Mouse (Mus musculus): ENCODE data around the gene Rnf115. TPM values are rescaled to one million over a fixed set of nuclear protein-coding genes. Genes with fewer than 3 reads are reported as not detected.

Gene Rnf115
- total RNA-seq, 2 experiments from 2014 or later = 37.4 to 43.1 TPM

GRCm38 (mm10) chr3:96834587-96835348 lies 107.3 kb downstream of the Rnf115 start:
- DNase-seq = no peak

- DNase-seq = no peak
Observed at GRCm38 (mm10) chr3:96836414-96836813, 109.0 kb downstream of the Rnf115 start.

DNA sequence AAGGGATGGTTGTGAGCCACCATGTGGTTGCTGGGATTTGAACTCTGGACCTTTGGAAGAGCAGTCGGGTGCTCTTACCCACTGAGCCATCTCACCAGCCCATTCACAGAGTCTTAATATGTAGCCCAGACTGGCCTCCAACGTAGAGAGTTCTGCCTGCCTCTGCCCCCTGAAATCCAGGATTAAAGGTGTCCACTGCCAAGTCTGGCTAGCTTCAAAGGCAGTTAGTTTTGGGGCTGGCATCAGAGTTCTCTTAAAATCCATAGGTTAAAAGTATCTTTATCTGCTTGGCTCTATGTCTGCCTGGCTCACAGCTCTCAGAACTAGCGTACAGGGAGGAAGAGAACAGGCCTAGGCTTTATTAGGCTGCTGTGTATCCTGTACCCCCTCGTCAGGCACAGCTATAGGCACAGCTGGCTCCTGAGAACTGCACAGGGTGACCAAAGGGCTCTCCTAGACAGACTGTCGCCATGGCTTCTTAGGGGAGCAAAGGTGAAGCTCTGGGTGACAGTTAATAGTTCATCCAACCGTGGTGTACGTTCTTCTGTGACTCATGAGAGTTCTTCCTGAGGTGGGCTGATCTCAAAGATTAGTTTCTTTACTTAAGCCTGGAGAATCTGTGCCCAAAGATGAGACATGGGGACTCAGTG lies 111.7 kb downstream of the Rnf115 start:
- no peak for DNase-seq

Other genes with a start within 250 kb of the Rnf115 start
- not detected for gene Hfe2, start 202.5 kb upstream of the Rnf115 start, total RNA-seq (2021)
- 100 to 1,000 TPM; 515 to 572 TPM for gene Txnip, start 169.7 kb upstream of the Rnf115 start, total RNA-seq (2021)
- not detected for gene Gm16253, start 150.7 kb upstream of the Rnf115 start, total RNA-seq (2021)
- 10 to 100 TPM; 29.4 to 33.3 TPM for gene Polr3gl, start 133.5 kb upstream of the Rnf115 start, total RNA-seq (2021)
- gene Ankrd34a, start 131.0 kb upstream of the Rnf115 start, total RNA-seq (2021) = 1 to 10 TPM in 1 of 2 experiments, under 1 TPM in 1; 0.95 to 1.0 TPM
- 10 to 100 TPM; 29.3 to 52.1 TPM for gene Lix1l, start 126.5 kb upstream of the Rnf115 start, total RNA-seq (2021)
- gene Rbm8a, start 97.7 kb upstream of the Rnf115 start, total RNA-seq (2021) = 10 to 100 TPM; 68.3 to 73.5 TPM
- 10 to 100 TPM; 40.4 to 58.4 TPM for gene Pex11b, start 92.3 kb upstream of the Rnf115 start, total RNA-seq (2021)
- under 1 TPM; 0.33 to 0.46 TPM for gene Gm42957, start 92.2 kb upstream of the Rnf115 start, total RNA-seq (2021)
- 1 to 10 TPM; 1.3 to 2.3 TPM for gene Itga10, start 82.1 kb upstream of the Rnf115 start, total RNA-seq (2021)
- 1 to 10 TPM; 1.3 to 3.9 TPM for gene Ankrd35, start 57.5 kb upstream of the Rnf115 start, total RNA-seq (2021)
- 10 to 100 TPM; 24.2 to 24.4 TPM for gene Pias3, start 31.3 kb upstream of the Rnf115 start, total RNA-seq (2021)
- gene Nudt17, start 19.1 kb upstream of the Rnf115 start, total RNA-seq (2021) = under 1 TPM; 0.49 to 0.66 TPM
- gene Polr3c, start within 50 bp of the Rnf115 start, total RNA-seq (2021) = 10 to 100 TPM; 24.4 to 32.0 TPM
- gene Pdzk1, start 101.6 kb downstream of the Rnf115 start, total RNA-seq (2021) = not detected
- under 1 TPM in 1 of 2 experiments, not detected in 1; 0.16 TPM for gene Cd160, start 101.7 kb downstream of the Rnf115 start, total RNA-seq (2021)
- gene Gja5, start 177.0 kb downstream of the Rnf115 start, total RNA-seq (2021) = 1 to 10 TPM in 1 of 2 experiments, under 1 TPM in 1; 0.76 to 3.6 TPM
- gene Gpr89, start 177.7 kb downstream of the Rnf115 start, total RNA-seq (2021) = 10 to 100 TPM; 34.7 to 38.5 TPM
- not detected for gene Gja8, start 198.4 kb downstream of the Rnf115 start, total RNA-seq (2021)

All from adrenal gland, postnatal 36 days (tissue).